Mouse (Mus musculus): Measurements from ENCODE around the gene Nipa1. TPM values are rescaled to one million over a fixed set of nuclear protein-coding genes. Genes with fewer than 3 reads are reported as not detected.

Nipa1 gene
- total and polyA plus RNA-seq, 2 experiments, result 0.98 to 2.9 TPM

GRCm38 (mm10) chr7:56050487-56050911 lies 30.7 kb upstream of the Nipa1 start:
- peak overlapping the region; percentile 53 for H3K27ac ChIP-seq (replicated peaks; ENCODE audit: insufficient read depth, low read depth, low read length)
- peaks cover 18% of the 10 kb centered on the region; the same call in 1 of the 2 replicates for H3K4me1 ChIP-seq (ENCODE audit: control insufficient read depth, insufficient read depth, low read length)
- TF ChIP-seq CTCF (IDR thresholded peaks at IDR 0.05; ENCODE audit: low read depth, low read length) (no peak), POLR2A (IDR thresholded peaks at IDR 0.05; ENCODE audit: extremely low read depth, insufficient read depth, low read length) (no peak)
- H3K9ac ChIP-seq (ENCODE audit: low read depth, low read length), result peak overlapping the region; percentile 78
- under 1% methylated on average over 18 of the region's 18 CpGs for WGBS
- no peaks in the 10 kb centered on the region for H3K27me3 ChIP-seq (ENCODE audit: control insufficient read depth, insufficient read depth, low read length)
- peaks cover 2% of the 10 kb centered on the region; the same call in 1 of the 2 replicates for H3K36me3 ChIP-seq (ENCODE audit: control insufficient read depth, insufficient read depth, low read length)
- DNase-seq (ENCODE audit: extremely low read depth, low read depth, low spot score), result peak; percentile 46
- H3K4me3 ChIP-seq (ENCODE audit: insufficient read depth, low read depth, low read length), result peak overlapping the region; percentile 73
- peaks cover 5% of the 10 kb centered on the region; the same call in 1 of the 2 replicates for H3K79me2 ChIP-seq (ENCODE audit: control insufficient read depth, insufficient read depth, low read length)

GRCm38 (mm10) chr7:56049831-56050321 lies 30.1 kb upstream of the Nipa1 start, which contains the start of gene Herc2:
Gene Herc2, plus strand, starts transcription at chr7:56050196.
- H3K79me2 ChIP-seq (ENCODE audit: control insufficient read depth, insufficient read depth, low read length), result peaks cover 5% of the 10 kb centered on the region; the same call in 1 of the 2 replicates
- TF ChIP-seq CTCF (IDR thresholded peaks at IDR 0.05; ENCODE audit: low read depth, low read length) (no peak), POLR2A (IDR thresholded peaks at IDR 0.05; ENCODE audit: extremely low read depth, insufficient read depth, low read length) (peak; percentile 97)
- peak within 1 kb of the TSS; percentile 73 for H3K4me3 ChIP-seq (ENCODE audit: insufficient read depth, low read depth, low read length)
- DNase-seq (ENCODE audit: extremely low read depth, low read depth, low spot score), result peak; percentile 97
- H3K27ac ChIP-seq (replicated peaks; ENCODE audit: insufficient read depth, low read depth, low read length), result peak within 1 kb of the TSS; percentile 74
- under 1% methylated on average over 47 of the region's 47 CpGs for WGBS
- H3K4me1 ChIP-seq (ENCODE audit: control insufficient read depth, insufficient read depth, low read length), result peaks cover 18% of the 10 kb centered on the region; the same call in 1 of the 2 replicates
- no peaks in the 10 kb centered on the region for H3K27me3 ChIP-seq (ENCODE audit: control insufficient read depth, insufficient read depth, low read length)
- H3K36me3 ChIP-seq (ENCODE audit: control insufficient read depth, insufficient read depth, low read length), result peaks cover 2% of the 10 kb centered on the region; the same call in 1 of the 2 replicates
- H3K9ac ChIP-seq (ENCODE audit: low read depth, low read length), result peak within 1 kb of the TSS; percentile 78

GRCm38 (mm10) chr7:56047178-56047577 lies 27.4 kb upstream of the Nipa1 start:
- no peak for TF ChIP-seq CTCF (IDR thresholded peaks at IDR 0.05; ENCODE audit: low read depth, low read length)
- no peak for TF ChIP-seq POLR2A (IDR thresholded peaks at IDR 0.05; ENCODE audit: extremely low read depth, insufficient read depth, low read length)
- H3K4me1 ChIP-seq (ENCODE audit: control insufficient read depth, insufficient read depth, low read length), result peaks cover 13% of the 10 kb centered on the region; the same call in 1 of the 2 replicates
- no peak overlapping the region for H3K9ac ChIP-seq (ENCODE audit: low read depth, low read length)
- no peaks in the 10 kb centered on the region for H3K27me3 ChIP-seq (ENCODE audit: control insufficient read depth, insufficient read depth, low read length)
- 0 out of 2 replicates have a peak, but pooled peaks cover 3% of the 10 kb centered on the region for H3K79me2 ChIP-seq (ENCODE audit: control insufficient read depth, insufficient read depth, low read length)
- H3K4me3 ChIP-seq (ENCODE audit: insufficient read depth, low read depth, low read length), result no peak overlapping the region
- peak; percentile 78 for DNase-seq (ENCODE audit: extremely low read depth, low read depth, low spot score)
- H3K36me3 ChIP-seq (ENCODE audit: control insufficient read depth, insufficient read depth, low read length), result no peaks in the 10 kb centered on the region
- no peak overlapping the region for H3K27ac ChIP-seq (replicated peaks; ENCODE audit: insufficient read depth, low read depth, low read length)
- 9% methylated on average over 1 of the region's 1 CpGs for WGBS

DNA sequence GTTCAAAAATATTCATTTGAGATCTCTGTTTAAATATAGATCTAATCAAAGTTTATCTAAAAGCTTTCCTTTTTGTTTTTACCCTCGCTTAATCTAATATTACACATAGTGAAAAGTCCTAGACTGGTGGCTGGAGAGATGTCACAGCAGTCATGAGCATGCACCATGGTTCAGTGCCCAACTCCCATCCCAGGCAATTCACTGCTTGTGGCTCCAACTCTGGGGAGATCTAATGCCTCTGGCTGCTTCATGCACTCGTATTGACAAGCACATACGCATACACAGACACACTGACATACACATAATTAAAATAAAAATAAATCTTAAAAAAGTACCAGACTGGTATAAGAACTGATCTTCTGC lies 24.5 kb upstream of the Nipa1 start:
- TF ChIP-seq CTCF (IDR thresholded peaks at IDR 0.05; ENCODE audit: low read depth, low read length), result no peak
- no peak for TF ChIP-seq POLR2A (IDR thresholded peaks at IDR 0.05; ENCODE audit: extremely low read depth, insufficient read depth, low read length)
- no peak overlapping the region for H3K27ac ChIP-seq (replicated peaks; ENCODE audit: insufficient read depth, low read depth, low read length)
- DNase-seq (ENCODE audit: extremely low read depth, low read depth, low spot score), result no peak
- H3K9ac ChIP-seq (ENCODE audit: low read depth, low read length), result no peak overlapping the region
- H3K4me1 ChIP-seq (ENCODE audit: control insufficient read depth, insufficient read depth, low read length), result peaks cover 9% of the 10 kb centered on the region; the same call in 1 of the 2 replicates
- H3K27me3 ChIP-seq (ENCODE audit: control insufficient read depth, insufficient read depth, low read length), result no peaks in the 10 kb centered on the region
- H3K4me3 ChIP-seq (ENCODE audit: insufficient read depth, low read depth, low read length), result no peak overlapping the region
- 81% methylated on average over 3 of the region's 3 CpGs for WGBS
- no peaks in the 10 kb centered on the region for H3K79me2 ChIP-seq (ENCODE audit: control insufficient read depth, insufficient read depth, low read length)
- no peaks in the 10 kb centered on the region for H3K36me3 ChIP-seq (ENCODE audit: control insufficient read depth, insufficient read depth, low read length)

GRCm38 (mm10) chr7:56043577-56044266 lies 24.0 kb upstream of the Nipa1 start:
- TF ChIP-seq CTCF (IDR thresholded peaks at IDR 0.05; ENCODE audit: low read depth, low read length), result no peak
- TF ChIP-seq POLR2A (IDR thresholded peaks at IDR 0.05; ENCODE audit: extremely low read depth, insufficient read depth, low read length), result no peak
- H3K27ac ChIP-seq (replicated peaks; ENCODE audit: insufficient read depth, low read depth, low read length), result no peak overlapping the region
- H3K9ac ChIP-seq (ENCODE audit: low read depth, low read length), result no peak overlapping the region
- H3K36me3 ChIP-seq (ENCODE audit: control insufficient read depth, insufficient read depth, low read length), result no peaks in the 10 kb centered on the region
- peaks cover 5% of the 10 kb centered on the region; the same call in 1 of the 2 replicates for H3K4me1 ChIP-seq (ENCODE audit: control insufficient read depth, insufficient read depth, low read length)
- H3K4me3 ChIP-seq (ENCODE audit: insufficient read depth, low read depth, low read length), result no peak overlapping the region
- WGBS, result 65% methylated on average over 4 of the region's 4 CpGs
- no peaks in the 10 kb centered on the region for H3K27me3 ChIP-seq (ENCODE audit: control insufficient read depth, insufficient read depth, low read length)
- no peaks in the 10 kb centered on the region for H3K79me2 ChIP-seq (ENCODE audit: control insufficient read depth, insufficient read depth, low read length)
- DNase-seq (ENCODE audit: extremely low read depth, low read depth, low spot score), result no peak
